Mouse (Mus musculus): ENCODE data around the gene Ywhag. TPM values are rescaled to one million over a fixed set of nuclear protein-coding genes. Genes with fewer than 3 reads are reported as not detected.

The Ywhag gene
- total RNA-seq, 4 experiments from 2014 or later, result 306 to 315 (median 309) TPM

DNA sequence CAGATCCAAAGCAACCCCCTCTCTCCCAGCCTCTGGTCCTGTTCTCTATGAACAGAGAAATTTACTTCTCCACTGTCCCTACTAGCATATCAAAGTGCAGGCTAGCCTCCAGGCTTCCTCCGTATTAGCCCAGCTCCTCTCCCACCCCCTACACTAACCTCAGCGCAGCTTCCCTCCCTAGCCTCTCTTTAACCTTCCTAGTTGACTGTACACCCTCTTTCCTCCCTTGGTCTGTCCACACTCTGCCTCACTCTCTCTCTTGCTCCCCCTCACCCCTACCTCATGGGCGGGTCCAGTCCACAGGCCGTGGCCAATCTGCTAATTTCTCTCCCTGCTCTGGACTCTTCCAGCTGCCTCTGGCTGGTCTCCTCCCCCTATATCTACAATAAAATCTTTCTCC, 44.1 kb downstream of the Ywhag start:
- no peak for DNase-seq (ENCODE audit: low spot score in 2 of 2)

DNA sequence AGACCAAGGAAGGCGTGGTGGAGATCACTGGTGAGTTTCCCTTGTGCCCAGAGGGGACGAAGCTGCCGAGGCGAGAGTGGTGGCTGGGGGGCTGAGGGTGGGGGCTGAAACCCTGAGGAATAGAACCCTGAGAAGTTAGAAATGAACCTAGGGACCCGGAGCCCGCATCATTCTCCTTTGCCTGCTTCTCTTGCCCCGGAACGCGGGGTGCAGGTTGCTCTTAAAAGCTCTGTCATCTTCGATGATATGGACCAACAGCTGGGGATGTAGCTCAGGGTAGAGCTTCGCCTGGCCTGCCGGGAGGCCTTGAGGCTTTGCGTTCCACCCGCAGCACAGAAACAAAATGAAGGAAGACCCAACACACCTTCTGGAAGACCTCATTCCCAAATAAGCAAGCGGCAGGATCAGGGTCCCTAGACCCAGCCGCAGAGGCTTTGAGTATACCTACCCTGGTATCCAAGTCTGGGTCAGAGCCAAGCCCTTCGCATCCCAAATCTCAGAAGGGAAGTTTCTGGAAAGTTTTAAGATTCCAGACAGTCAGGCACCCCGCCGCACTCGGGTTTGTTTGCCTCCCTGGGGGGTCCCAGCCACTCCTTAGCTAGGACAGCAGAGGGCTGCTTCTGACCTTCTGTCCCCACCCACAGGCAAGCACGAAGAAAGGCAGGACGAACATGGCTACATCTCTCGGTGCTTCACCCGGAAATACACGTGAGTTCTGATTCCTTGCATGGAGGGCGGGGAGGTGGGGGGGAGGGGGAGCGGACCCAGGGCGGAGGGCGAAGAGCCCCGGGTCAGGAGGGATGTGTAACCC, 45.8 kb downstream of the Ywhag start:
- DNase-seq (ENCODE audit: low spot score in 2 of 2), result no peak

GRCm38 (mm10) chr5:135887675-135888102, 46.7 kb downstream of the Ywhag start, which contains the start of gene Hspb1:
TSS of gene Hspb1 (plus strand) at chr5:135887919.
- peak; percentile 94 for DNase-seq (ENCODE audit: low spot score in 2 of 2)

DNA sequence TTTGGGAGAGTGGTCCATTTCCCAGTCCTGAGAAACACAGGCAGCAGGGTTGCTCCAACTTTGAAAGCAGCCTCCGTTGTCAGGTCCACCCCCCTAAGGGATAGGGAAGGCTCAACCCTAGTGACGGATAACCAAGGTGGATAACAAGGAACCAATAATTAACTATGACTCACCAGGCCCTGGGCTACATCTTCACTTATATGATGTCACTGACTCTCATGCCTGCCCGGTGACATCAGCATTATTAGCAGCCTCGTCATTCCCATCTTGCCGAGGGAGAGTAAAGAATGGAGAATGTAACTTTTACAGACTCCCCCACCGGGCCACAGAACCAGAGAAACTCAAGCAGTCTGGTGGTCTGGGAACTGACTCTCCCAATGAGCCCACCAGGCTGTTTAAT, 49.8 kb downstream of the Ywhag start:
- no peak for DNase-seq (ENCODE audit: low spot score in 2 of 2)

GRCm38 (mm10) chr5:135879449-135880158, 54.8 kb downstream of the Ywhag start:
- peak; percentile 83 to 89 for DNase-seq (ENCODE audit: low spot score in 2 of 2)

DNA sequence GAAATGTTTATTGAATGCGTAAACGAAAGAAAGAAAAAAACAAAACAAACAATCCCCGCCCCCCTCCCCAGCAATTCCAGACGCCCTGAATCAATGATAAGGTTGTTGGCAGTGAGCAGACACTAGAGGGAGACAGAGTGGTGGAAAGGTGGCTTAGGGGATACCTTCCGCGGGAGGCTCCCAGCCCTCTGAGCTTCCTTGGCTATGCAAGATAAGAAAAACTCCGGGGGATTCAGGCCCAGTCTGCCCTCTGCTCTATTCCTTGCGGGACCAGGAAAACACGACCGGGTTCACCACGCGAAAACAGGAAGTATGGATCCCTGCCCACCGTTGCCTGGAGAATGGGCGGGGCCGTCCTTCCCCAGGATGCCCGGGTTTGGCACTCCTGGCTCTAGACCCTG, 56.6 kb downstream of the Ywhag start:
- peak in 1 of 2 experiments; percentile 23 for DNase-seq (ENCODE audit: low spot score in 2 of 2)

DNA sequence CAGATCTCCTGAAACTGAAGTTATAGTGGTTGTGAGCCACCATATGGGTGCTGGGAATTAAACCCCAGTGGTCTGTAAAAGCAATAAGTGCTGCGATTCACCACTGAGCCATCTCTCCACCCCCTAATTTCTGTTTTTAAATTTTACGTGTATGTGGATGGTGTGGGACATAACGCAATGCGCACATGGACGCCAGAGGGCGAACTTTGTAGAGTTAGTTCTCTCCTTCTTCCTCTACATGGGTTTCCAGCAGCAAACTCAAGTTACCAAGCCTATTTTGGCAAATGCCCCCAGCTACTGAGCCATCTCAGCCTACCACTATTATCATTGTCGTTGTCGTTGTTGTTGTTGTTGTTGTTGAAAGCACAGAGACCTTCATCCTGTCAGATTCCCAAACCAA, 57.2 kb downstream of the Ywhag start:
- DNase-seq (ENCODE audit: low spot score in 2 of 2), result peak; percentile 53 to 57

- no peak for DNase-seq (ENCODE audit: low spot score in 2 of 2)
Measured at GRCm38 (mm10) chr5:135873753-135874152, 60.7 kb downstream of the Ywhag start.

- DNase-seq (ENCODE audit: low spot score in 2 of 2), result no peak
Measured at GRCm38 (mm10) chr5:135872996-135873395, 61.4 kb downstream of the Ywhag start.

- DNase-seq (ENCODE audit: low spot score in 2 of 2), result no peak
Measured at GRCm38 (mm10) chr5:135870505-135870904, 63.9 kb downstream of the Ywhag start.

DNA sequence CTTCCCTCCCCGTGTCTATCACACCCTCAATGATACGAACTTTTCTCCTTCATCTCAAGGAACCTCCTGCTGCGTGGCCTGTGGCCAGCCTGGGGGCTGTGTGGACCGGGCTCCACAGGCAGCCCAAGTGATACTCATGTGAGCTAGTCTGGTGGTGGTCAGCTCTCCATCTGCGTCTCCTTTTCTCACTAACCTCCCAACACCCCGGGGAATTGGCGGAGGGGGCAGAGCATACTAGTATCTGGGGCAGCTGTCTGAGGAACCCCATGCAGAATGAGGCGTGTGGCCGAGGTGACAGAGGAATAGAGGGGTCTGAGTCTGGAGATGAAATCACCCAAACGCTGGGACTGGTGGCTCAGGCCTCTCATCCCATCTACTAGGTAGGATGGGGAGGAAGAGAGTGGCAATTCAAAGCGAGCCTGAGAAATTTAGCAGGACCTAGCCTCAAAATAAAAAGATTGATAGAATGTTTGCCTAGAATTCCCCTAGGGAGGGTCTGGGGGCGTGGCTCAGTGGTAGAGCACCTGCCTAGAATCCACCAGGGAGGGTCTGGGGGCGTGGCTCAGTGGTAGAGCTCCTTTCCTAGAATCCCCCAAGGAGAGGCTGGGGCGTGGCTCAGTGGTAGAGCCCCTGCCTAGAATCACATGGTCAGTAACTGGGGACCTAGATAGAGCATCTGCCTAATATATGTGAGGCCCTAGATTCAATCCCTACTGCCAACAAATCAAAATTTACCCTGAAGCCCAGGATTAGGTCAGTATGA, 64.6 kb downstream of the Ywhag start:
- no peak for DNase-seq (ENCODE audit: low spot score in 2 of 2)

- no peak for DNase-seq (ENCODE audit: low spot score in 2 of 2)
Measured at GRCm38 (mm10) chr5:135868653-135869052, 65.8 kb downstream of the Ywhag start.

DNA sequence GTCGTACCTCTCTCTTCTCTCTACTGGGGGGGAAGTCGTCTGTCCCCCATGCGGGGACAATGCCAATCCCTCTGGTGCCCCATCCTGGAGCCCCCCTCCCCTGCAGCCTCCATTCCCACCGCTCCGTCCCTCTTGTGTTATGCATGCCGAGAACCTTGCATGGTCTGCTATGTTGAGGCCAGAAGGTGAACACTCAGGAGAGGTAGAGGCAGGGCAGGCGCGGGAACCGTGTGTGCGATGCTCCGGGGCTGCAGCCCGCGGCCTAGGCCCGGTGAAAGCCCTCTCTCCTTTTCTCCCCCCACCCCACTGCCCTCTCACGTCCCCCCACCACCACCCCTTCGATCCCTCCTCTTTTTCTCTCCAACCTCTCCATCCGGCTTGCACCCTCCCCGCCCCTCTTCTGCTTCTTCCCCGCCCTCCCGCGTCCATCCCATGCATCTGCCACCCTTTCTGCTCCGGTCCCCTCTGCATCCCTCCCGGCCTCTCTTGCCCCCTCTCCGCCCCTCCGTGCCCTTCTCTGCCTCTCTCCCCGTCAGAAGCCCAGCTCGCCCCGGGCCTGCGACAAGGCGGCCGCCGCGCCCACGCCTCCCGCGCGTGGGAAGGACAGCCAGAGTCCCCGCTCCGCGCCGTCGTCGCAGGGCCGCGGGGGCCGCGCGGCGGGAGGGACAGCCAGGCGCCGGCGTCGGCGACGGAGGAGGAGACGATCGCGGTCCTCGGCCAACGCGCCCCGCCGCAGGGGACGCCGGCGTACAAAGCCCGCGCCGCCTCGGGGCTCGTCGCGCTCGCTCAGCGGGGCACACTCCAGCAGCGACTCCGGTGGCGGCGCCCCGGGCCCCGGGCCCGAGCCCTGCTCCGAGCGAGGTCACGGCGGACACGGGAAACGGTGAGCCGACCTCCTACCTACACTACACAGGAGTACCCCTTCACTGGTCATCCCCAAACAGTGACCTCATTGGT, 66.5 kb downstream of the Ywhag start:
- DNase-seq (ENCODE audit: low spot score in 2 of 2), result no peak

- peak in 1 of 2 experiments; percentile 55 for DNase-seq (ENCODE audit: low spot score in 2 of 2)
Measured at GRCm38 (mm10) chr5:135866662-135867061, 67.8 kb downstream of the Ywhag start.

Other genes with a start within 250 kb of the Ywhag start
- 10 to 100 TPM in 1 of 4 experiments, 1 to 10 TPM in 3; 7.9 to 12.3 (median 8.9) TPM for gene Tmem120a, start 190.2 kb downstream of the Ywhag start, total RNA-seq (2022)
- gene Styxl1, start 156.2 kb downstream of the Ywhag start, total RNA-seq (2022), result not detected
- 100 to 1,000 TPM; 825 to 986 (median 954) TPM for gene Mdh2, start 156.1 kb downstream of the Ywhag start, total RNA-seq (2022)
- not detected for gene Srrm3, start 127.7 kb downstream of the Ywhag start, total RNA-seq (2022)
- 100 to 1,000 TPM; 202 to 250 (median 231) TPM for gene Hspb1, start 46.7 kb downstream of the Ywhag start, total RNA-seq (2022)
- under 1 TPM in 3 of 4 experiments, not detected in 1; 0.29 to 0.65 (median 0.53) TPM for gene Ssc4d, start 39.9 kb upstream of the Ywhag start, total RNA-seq (2022)
- gene Zp3, start 45.5 kb upstream of the Ywhag start, total RNA-seq (2022), result not detected
- gene Dtx2, start 60.2 kb upstream of the Ywhag start, total RNA-seq (2022), result 1 to 10 TPM; 6.4 to 7.8 (median 7.1) TPM
- not detected for gene Upk3b, start 103.9 kb upstream of the Ywhag start, total RNA-seq (2022)
- gene Upk3bl, start 119.9 kb upstream of the Ywhag start, total RNA-seq (2022), result not detected
- 10 to 100 TPM; 24.6 to 27.4 (median 26.7) TPM for gene Rasa4, start 149.3 kb upstream of the Ywhag start, total RNA-seq (2022)
- 10 to 100 TPM; 60.0 to 72.5 (median 60.7) TPM for gene Polr2j, start 182.0 kb upstream of the Ywhag start, total RNA-seq (2022)
- gene Lrwd1, start 201.5 kb upstream of the Ywhag start, total RNA-seq (2022), result 1 to 10 TPM; 4.1 to 5.7 (median 4.2) TPM
- gene Alkbh4, start 201.5 kb upstream of the Ywhag start, total RNA-seq (2022), result 1 to 10 TPM; 3.4 to 6.1 (median 4.1) TPM
- gene Orai2, start 236.1 kb upstream of the Ywhag start, total RNA-seq (2022), result 1 to 10 TPM in 1 of 4 experiments, under 1 TPM in 3; 0.32 to 1.0 (median 0.45) TPM